Mouse (Mus musculus) cerebellum, adult 9-10 months (tissue): ENCODE data around the gene Slc52a3.

Experiments
- DNase-seq: peaks from one replicate; pipeline ENCODE4 v3.0.0; 2022

Gene Slc52a3

DNA sequence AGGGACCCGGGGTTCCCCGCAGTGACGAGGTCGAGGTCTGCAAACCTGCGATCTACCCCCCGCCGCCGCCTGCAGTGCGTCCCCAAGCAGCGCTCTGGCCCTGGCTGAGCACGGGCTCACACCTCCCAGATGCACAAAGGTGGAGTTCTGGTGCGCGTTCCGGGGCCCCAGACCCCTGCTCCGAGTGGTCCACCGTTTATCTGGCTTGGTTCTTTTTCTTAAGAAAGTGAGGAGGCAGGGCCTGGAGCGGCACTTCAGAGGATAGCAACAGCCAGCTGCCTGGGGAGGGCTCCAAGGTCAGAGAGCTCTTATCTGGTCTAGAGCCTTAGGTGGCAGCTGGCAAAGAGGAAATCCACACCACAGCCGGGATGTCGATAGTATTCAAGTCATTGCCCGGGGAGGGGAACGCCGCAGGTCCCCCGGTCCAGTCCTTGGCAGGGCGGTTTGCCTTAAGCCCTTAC, 52.7 kb downstream of the Slc52a3 start:
- no peak for DNase-seq

DNA sequence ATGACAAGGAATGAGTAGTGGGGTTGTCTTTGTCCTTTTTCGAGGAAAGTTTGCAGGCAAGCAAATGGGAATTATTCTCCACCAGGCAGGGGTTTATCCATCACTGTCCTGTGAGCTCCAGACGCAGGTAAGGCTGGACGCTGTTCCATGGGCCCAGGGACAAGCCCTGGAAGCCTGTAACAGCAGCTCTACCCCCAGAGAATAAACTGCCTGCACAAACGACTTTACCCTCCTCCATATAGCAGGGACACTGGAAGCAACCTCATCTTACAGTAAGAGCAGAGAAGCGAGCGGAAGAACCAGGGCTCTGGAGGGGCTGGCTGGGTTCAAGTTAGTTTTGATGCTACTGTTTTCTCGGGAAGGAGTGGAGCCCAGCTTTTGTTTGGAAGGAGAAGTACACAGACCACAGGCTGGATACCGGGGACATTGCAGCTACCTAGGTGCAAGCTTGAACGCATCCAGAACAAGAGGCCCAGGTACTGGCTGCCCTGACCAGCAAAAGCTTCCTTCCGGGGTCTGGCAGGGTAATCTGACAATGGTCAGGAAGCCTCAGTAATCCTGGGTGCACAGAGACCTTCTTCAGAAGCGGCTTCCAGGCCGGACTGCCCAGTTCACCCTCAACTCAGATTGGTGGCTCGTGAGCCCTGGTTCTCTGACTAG, 53.4 kb downstream of the Slc52a3 start:
- no peak for DNase-seq

DNA sequence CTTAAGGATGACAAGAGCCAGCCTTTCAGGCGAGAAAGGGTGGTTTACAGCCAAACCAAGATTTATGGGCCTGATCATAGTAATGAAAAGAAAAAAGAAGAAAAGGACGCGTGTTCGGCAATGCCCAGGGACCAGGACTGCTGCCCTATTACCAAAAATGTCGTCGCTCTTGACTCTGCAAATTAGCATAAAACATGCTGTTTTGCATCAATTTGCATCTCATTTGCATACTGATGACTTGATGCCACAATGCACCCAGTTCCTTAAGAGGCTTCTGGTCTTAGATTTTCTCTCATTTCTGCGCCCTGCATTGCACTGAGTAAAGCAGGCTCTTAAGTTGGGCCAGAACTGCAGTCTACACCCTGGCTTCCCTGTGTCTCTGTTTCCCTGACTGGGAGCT, 54.0 kb downstream of the Slc52a3 start:
- no peak for DNase-seq

DNA sequence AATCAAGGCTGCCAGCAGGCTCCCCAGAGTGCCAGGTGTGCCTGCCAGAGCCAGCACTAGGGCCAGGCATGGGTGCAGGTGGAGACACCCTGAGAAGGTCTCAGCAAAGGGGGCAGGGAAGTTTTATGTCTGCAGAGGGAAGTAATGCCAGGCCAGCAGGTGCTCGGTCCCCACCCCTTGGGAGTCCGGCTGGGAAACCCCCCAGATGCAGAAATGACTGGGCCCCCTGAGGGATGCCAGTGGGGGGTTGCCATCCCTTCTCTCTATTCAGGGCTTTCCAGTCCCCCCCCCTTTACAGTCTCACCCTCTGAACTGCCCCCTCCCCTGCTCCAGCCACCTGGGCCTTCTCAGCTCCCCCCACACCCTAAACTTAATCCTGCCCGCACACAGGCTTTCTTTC, 55.7 kb downstream of the Slc52a3 start:
- no peak for DNase-seq

DNA sequence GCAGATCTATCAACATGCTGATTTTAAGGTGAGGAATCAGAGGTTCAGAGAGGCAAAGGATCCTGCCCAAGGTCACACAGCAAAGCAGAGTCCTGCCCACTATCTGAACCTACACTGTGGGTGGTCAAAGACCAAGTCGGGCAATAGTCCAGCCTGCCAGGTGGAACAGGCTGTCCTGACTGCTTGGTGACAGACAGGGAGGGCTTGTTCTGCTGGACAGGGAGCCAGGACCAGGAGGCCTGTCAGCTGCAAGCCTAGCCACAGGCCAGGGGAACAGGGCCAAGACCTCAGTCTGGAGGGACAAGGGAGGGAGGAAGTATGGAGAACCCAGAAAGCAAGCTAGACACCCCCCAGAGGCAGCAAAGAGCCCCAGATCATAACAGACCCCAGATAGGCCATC, 59.1 kb downstream of the Slc52a3 start:
- peak; percentile 91 for DNase-seq

DNA sequence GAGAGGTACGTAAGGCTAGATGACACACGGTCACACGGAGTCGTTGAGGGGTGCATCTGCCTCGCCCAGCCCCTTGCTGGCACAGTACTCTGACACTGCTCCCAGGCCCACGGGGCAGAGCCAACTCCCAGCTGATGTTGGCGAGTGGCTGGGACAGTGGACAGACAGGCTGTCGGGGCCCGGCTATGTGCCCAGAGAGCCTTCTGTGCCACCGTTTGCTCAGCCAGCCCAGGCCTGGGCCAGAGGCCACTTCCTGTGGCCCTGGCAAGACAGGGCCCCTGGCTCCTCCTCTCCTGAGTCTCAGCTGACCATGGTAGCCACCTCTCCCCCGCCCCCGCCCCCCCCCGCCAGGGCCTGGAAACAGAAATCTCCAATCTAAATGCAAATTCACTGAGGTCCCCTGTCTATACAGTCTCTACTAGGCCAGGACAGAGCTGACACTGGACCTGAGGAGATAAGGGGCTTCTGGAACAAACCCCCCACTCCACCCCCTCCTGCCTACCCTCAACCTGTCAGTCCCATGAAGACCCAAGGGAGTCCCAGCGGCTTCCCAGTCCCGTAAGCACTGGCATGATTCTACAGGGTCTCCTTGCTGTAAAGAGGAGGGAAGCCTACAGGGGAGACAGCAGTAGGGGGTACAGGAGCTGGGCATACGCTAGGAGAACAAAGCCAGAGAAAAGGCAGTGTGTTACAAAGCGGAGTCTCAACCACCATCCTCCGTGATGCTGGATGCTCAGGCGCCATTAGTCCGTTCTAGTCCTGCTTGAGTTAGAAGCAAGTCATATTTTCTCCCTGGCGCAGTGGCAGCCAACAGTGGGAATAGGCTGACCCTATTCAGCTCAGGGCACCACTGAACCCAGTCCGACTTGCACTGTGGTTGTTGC, 60.3 kb downstream of the Slc52a3 start:
- DNase-seq, result peak; percentile 91

DNA sequence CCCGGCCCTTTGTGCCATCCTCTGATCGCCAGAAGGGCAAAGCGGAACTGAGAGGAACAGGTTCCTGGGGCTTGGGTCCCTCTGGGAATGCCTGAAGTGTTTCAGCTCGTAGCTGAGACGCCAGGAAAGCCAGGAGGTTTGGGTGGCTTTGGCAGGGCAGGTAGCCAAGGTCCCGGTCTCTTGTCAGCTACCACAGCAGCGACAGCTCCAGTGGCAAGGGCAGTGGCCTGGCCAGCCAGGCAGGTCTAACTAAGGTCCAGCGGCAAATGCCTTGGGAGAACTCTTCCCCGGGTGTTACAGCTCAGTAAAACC, 60.9 kb downstream of the Slc52a3 start:
- peak; percentile 43 for DNase-seq
